Mouse (Mus musculus) heart, embryonic 12.5 days (tissue): ENCODE data around the gene Vps35l. TPM values are rescaled to one million over a fixed set of nuclear protein-coding genes. Genes with fewer than 3 reads are reported as not detected.

Experiments used
- ATAC-seq: fragments of 200-750 bp; cut with Nextera tagmentation; 2 replicates; pipeline ENCODE4 v1.8.0; 2017; ENCODE audit warnings: moderate TSS enrichment, moderate library complexity; ENCODE audit not compliant: insufficient number of reproducible peaks, low FRiP score
- H3K27ac ChIP-seq: fragments of 300-500 bp; sonication (generic); 2 replicates; pipeline ENCODE4 v1.5.1; 2016; ENCODE audit warnings: mild to moderate bottlenecking, moderate library complexity; ENCODE audit not compliant: poor library complexity, severe bottlenecking
- H3K27me3 ChIP-seq: fragments of 300-500 bp; sonication (generic); replicated peaks from 2 replicates; pipeline ENCODE4 v1.6.1; 2016; ENCODE audit warnings: mild to moderate bottlenecking, moderate library complexity
- H3K36me3 ChIP-seq: fragments of 300-500 bp; sonication (generic); 2 replicates; pipeline ENCODE4 v1.6.1; 2016; ENCODE audit warnings: mild to moderate bottlenecking, moderate library complexity
- H3K4me1 ChIP-seq: fragments of 300-500 bp; sonication (generic); replicated peaks from 2 replicates; pipeline ENCODE4 v1.6.1; 2016; ENCODE audit warnings: mild to moderate bottlenecking
- H3K4me2 ChIP-seq: fragments of 300-500 bp; sonication (generic); 2 replicates; pipeline ENCODE4 v1.6.1; 2016; ENCODE audit warnings: mild to moderate bottlenecking, moderate library complexity
- H3K4me3 ChIP-seq: fragments of 300-500 bp; sonication (generic); 2 replicates; pipeline ENCODE4 v1.5.1; 2016; ENCODE audit warnings: mild to moderate bottlenecking
- H3K9ac ChIP-seq: fragments of 300-500 bp; sonication (generic); 2 replicates; pipeline ENCODE4 v1.6.1; 2016; ENCODE audit warnings: mild to moderate bottlenecking, moderate library complexity
- H3K9me3 ChIP-seq: fragments of 300-500 bp; sonication (generic); replicated peaks from 2 replicates; pipeline ENCODE4 v1.6.1; 2016; ENCODE audit warnings: mild to moderate bottlenecking, moderate library complexity
- WGBS: fragments of 180-500 bp; shearing (Covaris S2); methylation state at CpG from one replicate; pipeline ENCODE4 v1.1.7; 2016; 5-methylcytosine and 5-hydroxymethylcytosine counted together
- polyA plus RNA-seq: library from polyadenylated mRNA; unstranded; fragments of >200 nt; fragmentation: Nextera tagmentation; extraction: Ambion mirVana; gene quantifications from 2 replicates; pipeline ENCODE4 v1.2.1, GENCODE M21; 2016

The Vps35l gene
- 55.7 and 55.8 TPM in 2 replicates for polyA plus RNA-seq

DNA sequence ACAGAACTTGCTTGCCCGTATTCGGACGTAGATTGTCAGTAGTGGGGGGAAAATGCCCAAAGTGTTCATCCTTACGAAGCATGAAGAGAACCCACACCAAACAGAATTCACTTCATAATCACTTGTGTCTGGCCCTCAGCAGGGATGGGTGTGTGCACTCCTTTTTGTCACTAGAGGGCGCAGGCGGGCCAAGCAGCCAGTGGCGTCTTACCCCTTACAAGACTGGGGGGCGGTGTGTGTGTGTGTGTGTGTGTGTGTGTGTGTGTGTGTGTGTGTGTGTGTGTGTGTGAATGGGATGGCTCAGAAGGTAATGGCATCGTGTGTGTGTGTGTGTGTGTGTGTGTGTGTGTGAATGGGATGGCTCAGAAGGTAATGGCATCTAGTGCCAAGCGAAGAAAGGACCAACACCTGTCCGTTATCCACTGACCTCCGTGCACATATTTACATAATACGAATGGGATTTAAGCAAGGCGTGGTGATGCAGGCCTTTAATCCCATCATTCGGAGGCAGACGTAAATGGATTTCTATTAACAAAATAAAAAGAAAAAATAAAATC is at the start of gene Vps35l:
TSS of gene Vps35l (plus strand) at position 252 of the 557 bp plus-strand sequence.
- H3K36me3 ChIP-seq = peaks cover 12% of the 10 kb centered on the region
- H3K27me3 ChIP-seq = no peaks in the 10 kb centered on the region
- peaks cover 17% of the 10 kb centered on the region for H3K4me1 ChIP-seq
- H3K27ac ChIP-seq = peak within 1 kb of the TSS; percentile 13; the same call in 1 of the 2 replicates
- H3K4me3 ChIP-seq = peak within 1 kb of the TSS; percentile 81
- WGBS = 3% methylated on average over 15 of the region's 16 CpGs
- peak; percentile 86 for ATAC-seq
- no peaks in the 10 kb centered on the region for H3K9me3 ChIP-seq
- H3K9ac ChIP-seq = peak within 1 kb of the TSS; percentile 78
- peak within 1 kb of the TSS; percentile 76 for H3K4me2 ChIP-seq

DNA sequence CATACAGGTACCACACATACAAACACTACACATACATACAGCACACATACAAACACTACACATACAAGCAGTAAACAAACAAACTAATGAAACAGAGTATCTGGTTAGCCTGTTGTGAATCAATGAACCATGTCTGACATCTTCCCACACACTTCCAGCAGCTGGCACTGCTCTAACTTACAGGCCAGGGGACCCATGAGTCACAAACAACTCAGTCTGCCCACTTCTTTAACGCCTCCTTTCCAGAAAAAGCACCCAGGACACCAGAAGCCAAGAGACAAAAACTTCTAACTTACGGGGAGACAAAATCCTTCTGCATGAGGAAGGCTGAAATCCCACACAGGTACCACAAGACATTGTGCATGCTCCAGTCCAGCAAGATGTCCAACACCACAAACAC is 48.7 kb upstream of the Vps35l start:
- no peak overlapping the region for H3K4me3 ChIP-seq
- H3K36me3 ChIP-seq = peaks cover 75% of the 10 kb centered on the region
- no peak overlapping the region for H3K4me2 ChIP-seq
- H3K27me3 ChIP-seq = 0 out of 2 replicates have a peak, but pooled peaks cover 9% of the 10 kb centered on the region
- no peak overlapping the region for H3K9ac ChIP-seq
- no peaks in the 10 kb centered on the region for H3K9me3 ChIP-seq
- no peaks in the 10 kb centered on the region for H3K4me1 ChIP-seq
- no peak for ATAC-seq
- 90% methylated on average over 2 of the region's 2 CpGs for WGBS
- H3K27ac ChIP-seq = no peak overlapping the region

DNA sequence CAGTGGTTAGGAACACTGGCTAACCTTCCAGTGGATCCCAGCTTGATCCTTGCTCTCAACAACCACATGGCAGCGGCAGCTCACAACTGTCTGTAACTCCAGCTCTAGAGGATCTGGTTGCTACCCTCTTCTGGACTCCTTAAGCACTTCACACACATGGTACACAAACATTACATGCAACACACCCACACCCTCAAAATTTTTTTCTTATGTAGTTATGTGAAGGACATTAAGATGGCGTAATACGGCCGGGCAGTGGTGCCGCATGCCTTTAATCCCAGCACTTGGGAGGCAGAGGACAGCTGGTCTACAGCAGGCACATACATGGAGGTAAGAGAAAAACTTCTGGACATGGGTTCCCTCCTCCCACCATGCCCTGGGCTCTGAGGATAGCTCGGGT is 43.9 kb upstream of the Vps35l start:
- ATAC-seq = no peak
- Histone ChIP-seq H3K27me3 (no peaks in the 10 kb centered on the region), H3K36me3 (peaks cover 62% of the 10 kb centered on the region), H3K4me1 (no peaks in the 10 kb centered on the region), H3K4me2 (no peak overlapping the region), H3K9me3 (no peaks in the 10 kb centered on the region), H3K4me3 (no peak overlapping the region), H3K27ac (no peak overlapping the region), H3K9ac (no peak overlapping the region)
- 93% methylated on average over 6 of the region's 6 CpGs for WGBS

DNA sequence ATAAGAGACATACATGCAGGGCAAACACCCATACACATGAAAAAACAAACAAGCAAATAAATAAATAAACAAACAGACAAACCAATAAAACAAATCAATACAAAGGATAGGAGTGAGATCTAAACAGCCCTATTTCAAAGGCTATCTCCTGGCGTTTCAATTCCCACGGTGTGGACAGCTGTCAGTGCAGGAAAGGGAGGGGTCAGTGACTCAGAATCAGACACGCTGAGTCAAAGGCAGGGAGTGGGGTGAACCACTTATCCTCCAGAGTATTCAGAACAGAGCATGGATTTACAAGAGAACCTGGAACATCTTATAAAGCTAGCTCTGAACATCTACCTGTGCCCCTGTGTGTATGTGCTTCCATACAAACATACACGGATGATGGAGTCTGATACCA is 42.9 kb upstream of the Vps35l start:
- H3K4me1 ChIP-seq = no peaks in the 10 kb centered on the region
- no peak overlapping the region for H3K4me3 ChIP-seq
- no peak overlapping the region for H3K9ac ChIP-seq
- ATAC-seq = no peak
- no peaks in the 10 kb centered on the region for H3K9me3 ChIP-seq
- H3K36me3 ChIP-seq = peaks cover 52% of the 10 kb centered on the region
- 69% methylated on average over 4 of the region's 4 CpGs for WGBS
- H3K4me2 ChIP-seq = no peak overlapping the region
- no peak overlapping the region for H3K27ac ChIP-seq
- H3K27me3 ChIP-seq = no peaks in the 10 kb centered on the region

DNA sequence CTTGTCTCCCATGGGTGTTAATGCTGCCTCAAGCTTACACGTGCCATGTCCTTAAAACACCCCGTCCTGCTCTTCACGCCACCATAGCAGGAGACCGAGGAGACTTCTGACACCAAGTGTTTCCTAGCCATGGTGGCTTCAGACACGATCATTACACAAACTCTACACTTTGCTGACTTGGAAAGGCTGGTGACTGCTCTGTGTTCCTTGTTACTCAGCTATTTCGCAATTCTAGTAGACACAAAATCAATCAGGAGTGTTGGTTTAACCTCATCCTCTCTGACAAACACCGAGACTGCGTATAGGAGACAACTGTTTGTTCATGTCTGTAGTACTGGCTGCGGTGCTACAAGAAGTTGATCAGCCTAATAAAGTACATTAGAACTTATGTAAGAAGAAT is 41.1 kb upstream of the Vps35l start:
- H3K9me3 ChIP-seq = no peaks in the 10 kb centered on the region
- 93% methylated on average over 9 of the region's 9 CpGs for whole genome bisulfite sequencing
- H3K4me2 ChIP-seq = no peak overlapping the region
- no peak overlapping the region for H3K27ac ChIP-seq
- no peak overlapping the region for H3K9ac ChIP-seq
- no peaks in the 10 kb centered on the region for H3K27me3 ChIP-seq
- H3K4me1 ChIP-seq = peaks cover 7% of the 10 kb centered on the region
- H3K4me3 ChIP-seq = no peak overlapping the region
- ATAC-seq = no peak
- H3K36me3 ChIP-seq = peaks cover 50% of the 10 kb centered on the region

DNA sequence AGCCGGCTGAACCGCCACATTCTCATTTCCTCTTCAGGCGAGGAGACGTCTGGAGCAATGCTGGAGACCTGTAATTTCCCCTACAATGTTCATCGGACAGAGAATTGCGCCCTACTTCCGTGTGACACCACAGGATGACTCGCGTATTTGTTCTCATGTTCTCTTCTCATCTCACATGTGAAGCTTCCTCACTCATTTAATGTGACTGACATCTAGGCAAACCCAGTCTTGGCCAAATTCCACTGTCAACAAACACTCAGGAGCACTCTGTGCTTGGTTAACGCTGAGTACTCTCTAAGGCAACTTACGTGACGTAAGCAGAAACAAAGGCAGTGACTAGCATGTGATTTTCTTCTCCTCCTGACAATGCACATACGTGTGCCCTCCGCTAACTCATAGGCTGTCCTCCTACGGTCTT is 36.9 kb upstream of the Vps35l start:
- no peak overlapping the region for H3K27ac ChIP-seq
- no peak overlapping the region for H3K4me3 ChIP-seq
- H3K4me2 ChIP-seq = no peak overlapping the region
- H3K9me3 ChIP-seq = no peaks in the 10 kb centered on the region
- no peaks in the 10 kb centered on the region for H3K27me3 ChIP-seq
- ATAC-seq = no peak
- peaks cover 14% of the 10 kb centered on the region for H3K36me3 ChIP-seq
- H3K4me1 ChIP-seq = peaks cover 25% of the 10 kb centered on the region
- WGBS = 85% methylated on average over 15 of the region's 15 CpGs
- H3K9ac ChIP-seq = no peak overlapping the region

GRCm38 (mm10) chr7:118704001-118704850 is 35.8 kb upstream of the Vps35l start:
- WGBS = 72% methylated on average over 9 of the region's 9 CpGs
- H3K9ac ChIP-seq = no peak overlapping the region
- peak overlapping the region; percentile 86 for H3K4me3 ChIP-seq
- no peaks in the 10 kb centered on the region for H3K27me3 ChIP-seq
- no peak overlapping the region for H3K27ac ChIP-seq
- H3K9me3 ChIP-seq = no peaks in the 10 kb centered on the region
- ATAC-seq = no peak
- peaks cover 25% of the 10 kb centered on the region for H3K4me1 ChIP-seq
- H3K4me2 ChIP-seq = peak overlapping the region; percentile 95
- H3K36me3 ChIP-seq = peaks cover 5% of the 10 kb centered on the region; the same call in 1 of the 2 replicates

- Histone ChIP-seq H3K9me3 (no peaks in the 10 kb centered on the region), H3K27me3 (no peaks in the 10 kb centered on the region), H3K27ac (peak within 1 kb of the TSS; percentile 75), H3K4me2 (peak within 1 kb of the TSS; percentile 95), H3K36me3 (peaks cover 5% of the 10 kb centered on the region; the same call in 1 of the 2 replicates), H3K4me3 (peak within 1 kb of the TSS; percentile 86), H3K4me1 (peaks cover 25% of the 10 kb centered on the region), H3K9ac (peak within 1 kb of the TSS; percentile 87)
- ATAC-seq = peak; percentile 92
- under 1% methylated on average over 66 of the region's 66 CpGs for WGBS
Measured at GRCm38 (mm10) chr7:118705101-118705961, 34.7 kb upstream of the Vps35l start, which contains the start of gene Gde1. Gde1 (minus strand) TSS chr7:118705778.

DNA sequence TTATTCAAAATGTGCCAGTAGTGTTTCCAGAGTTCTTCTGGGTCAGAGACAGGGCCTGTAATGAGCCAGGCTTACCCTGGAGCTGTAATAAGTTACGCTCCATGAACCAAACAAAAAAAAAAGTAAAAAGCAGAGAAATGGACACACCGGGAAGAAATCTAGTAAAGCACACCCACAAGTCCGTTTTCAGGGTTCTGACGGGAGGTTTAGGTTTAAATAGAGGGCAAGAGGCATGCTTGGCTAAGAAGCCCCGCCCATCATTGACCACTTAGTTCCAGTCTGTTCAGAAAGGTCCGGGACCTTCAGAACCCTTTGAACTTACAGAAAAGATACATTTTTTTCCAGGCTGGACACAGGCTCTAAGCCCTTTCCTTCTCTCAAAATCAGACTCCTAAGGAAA is 34.0 kb upstream of the Vps35l start:
- H3K4me2 ChIP-seq = peak overlapping the region; percentile 95
- peak overlapping the region; percentile 75; the same call in 1 of the 2 replicates for H3K27ac ChIP-seq
- H3K36me3 ChIP-seq = peaks cover 5% of the 10 kb centered on the region; the same call in 1 of the 2 replicates
- H3K9me3 ChIP-seq = no peaks in the 10 kb centered on the region
- 0 out of 2 replicates have a peak overlapping the region, but pooled peaks have one; percentile 87 for H3K9ac ChIP-seq
- H3K27me3 ChIP-seq = no peaks in the 10 kb centered on the region
- H3K4me3 ChIP-seq = peak overlapping the region; percentile 86
- 55% methylated on average over 6 of the region's 6 CpGs for WGBS
- peaks cover 25% of the 10 kb centered on the region for H3K4me1 ChIP-seq
- ATAC-seq = no peak

GRCm38 (mm10) chr7:118706488-118706887 is 33.5 kb upstream of the Vps35l start:
- Histone ChIP-seq H3K9me3 (no peaks in the 10 kb centered on the region), H3K4me3 (no peak overlapping the region), H3K4me2 (no peak overlapping the region), H3K9ac (no peak overlapping the region), H3K27me3 (no peaks in the 10 kb centered on the region), H3K36me3 (peaks cover 5% of the 10 kb centered on the region; the same call in 1 of the 2 replicates), H3K27ac (no peak overlapping the region), H3K4me1 (peaks cover 25% of the 10 kb centered on the region)
- 88% methylated on average over 5 of the region's 5 CpGs for WGBS
- ATAC-seq = no peak
